Mouse (Mus musculus) ES-E14 (cell line): ENCODE results near the gene Arxes2.

Source experiments
- CHD2 ChIP-seq: IDR thresholded peaks from 2 replicates; pipeline ENCODE4 v1.6.1; 2014; ENCODE audit warnings: mild to moderate bottlenecking, low read depth, low read length, inconsistent platforms
- HCFC1 ChIP-seq: IDR thresholded peaks from 2 replicates; pipeline ENCODE4 v1.6.1; 2012; ENCODE audit warnings: low read length, inconsistent platforms, borderline replicate concordance; ENCODE audit not compliant: insufficient read depth
- MAFK ChIP-seq: IDR thresholded peaks from 2 replicates; pipeline ENCODE4 v1.6.1; 2014; ENCODE audit warnings: mild to moderate bottlenecking, low read depth, low read length, inconsistent platforms; ENCODE audit not compliant: insufficient read depth
- ZC3H11A ChIP-seq: IDR thresholded peaks from 2 replicates; pipeline ENCODE4 v1.6.1; 2012; ENCODE audit warnings: low read depth, mild to moderate bottlenecking, inconsistent platforms, low read length, borderline replicate concordance
- ZNF384 ChIP-seq: IDR thresholded peaks from 2 replicates; pipeline ENCODE4 v1.6.1; 2012; ENCODE audit warnings: low read depth, low read length, inconsistent platforms

GRCm38 (mm10) chrX:135984539-135985260 lies 8.9 kb upstream of the Arxes2 start:
- TF ChIP-seq ZNF384 (no peak), ZC3H11A (no peak), CHD2 (no peak), HCFC1 (no peak), MAFK (no peak)
